Mouse (Mus musculus) thymus, postnatal 4 days (tissue): Measurements from ENCODE around the gene Pank1.
A peak's percentile ranks its signal among the peaks of the same experiment; 100 is the strongest.

Experiments used
- DNase-seq: peaks from one replicate; pipeline ENCODE4 v3.0.0; 2021

Gene Pank1

DNA sequence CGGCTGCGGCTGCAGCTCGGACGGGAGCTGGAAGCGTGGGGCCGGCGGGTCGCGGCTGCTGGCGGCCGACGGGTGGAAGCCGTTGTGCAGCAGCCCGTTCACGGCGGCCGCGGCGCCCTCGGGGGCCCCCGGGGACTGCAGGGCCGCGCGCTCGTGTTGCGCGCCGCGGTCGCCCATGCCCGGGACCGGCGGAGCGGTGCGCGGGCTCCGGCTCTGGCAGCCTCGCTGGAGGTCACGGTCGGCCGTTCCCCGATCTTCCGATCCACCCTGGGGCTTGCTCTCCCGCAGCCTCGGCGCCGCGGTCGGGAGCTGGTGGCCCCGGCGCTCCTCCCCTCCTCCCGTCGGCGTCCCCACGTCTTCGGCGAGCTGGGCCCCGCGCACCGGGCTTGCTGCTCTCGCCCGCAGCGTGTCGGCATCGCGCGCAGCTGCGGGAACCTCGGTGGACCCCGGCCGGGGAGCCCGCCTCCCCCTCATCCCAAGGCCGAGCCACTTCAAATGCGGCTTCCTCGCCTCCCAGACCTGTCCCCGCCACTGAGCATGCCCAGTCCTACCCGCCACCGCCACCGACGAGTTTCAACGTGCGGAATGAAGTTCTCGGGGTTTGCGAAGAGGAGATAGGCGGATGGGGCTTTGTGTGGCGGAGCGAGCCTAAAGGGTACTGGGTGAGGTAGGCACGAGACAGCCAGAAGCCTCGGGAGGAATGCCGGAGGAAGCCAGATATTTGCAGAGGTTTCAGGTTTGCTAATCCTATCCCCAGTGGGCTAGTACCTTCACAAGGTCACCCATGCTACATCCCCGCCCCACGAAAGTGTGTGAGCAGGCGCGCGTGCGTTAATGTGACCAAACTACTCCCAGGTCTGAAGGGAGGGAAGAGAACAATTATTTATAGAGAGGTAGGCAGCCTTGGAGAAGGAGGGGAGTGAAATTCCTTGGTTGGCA, at the start of gene Pank1:
Gene Pank1, minus strand, starts transcription at position 853 of the 939 bp plus-strand sequence.
- peak; percentile 76 for DNase-seq

DNA sequence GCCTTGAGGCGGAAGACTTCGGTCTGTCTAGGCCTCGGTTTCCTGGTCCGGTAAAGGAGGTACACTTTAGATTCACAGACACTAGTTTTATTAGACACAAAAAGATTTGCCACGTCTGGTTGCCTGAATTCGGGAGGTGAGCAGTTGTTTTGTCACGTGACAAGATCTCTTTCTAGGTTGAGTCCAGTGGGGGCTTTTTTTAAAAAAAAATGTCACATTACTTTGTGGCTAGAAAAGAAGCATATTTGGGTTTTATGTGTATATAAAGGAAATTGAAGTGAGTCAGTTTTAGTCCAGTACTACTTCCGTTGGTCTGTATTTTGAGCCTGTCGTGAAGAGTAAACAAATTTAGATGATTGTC, 43.3 kb upstream of the Pank1 start:
- DNase-seq: no peak

DNA sequence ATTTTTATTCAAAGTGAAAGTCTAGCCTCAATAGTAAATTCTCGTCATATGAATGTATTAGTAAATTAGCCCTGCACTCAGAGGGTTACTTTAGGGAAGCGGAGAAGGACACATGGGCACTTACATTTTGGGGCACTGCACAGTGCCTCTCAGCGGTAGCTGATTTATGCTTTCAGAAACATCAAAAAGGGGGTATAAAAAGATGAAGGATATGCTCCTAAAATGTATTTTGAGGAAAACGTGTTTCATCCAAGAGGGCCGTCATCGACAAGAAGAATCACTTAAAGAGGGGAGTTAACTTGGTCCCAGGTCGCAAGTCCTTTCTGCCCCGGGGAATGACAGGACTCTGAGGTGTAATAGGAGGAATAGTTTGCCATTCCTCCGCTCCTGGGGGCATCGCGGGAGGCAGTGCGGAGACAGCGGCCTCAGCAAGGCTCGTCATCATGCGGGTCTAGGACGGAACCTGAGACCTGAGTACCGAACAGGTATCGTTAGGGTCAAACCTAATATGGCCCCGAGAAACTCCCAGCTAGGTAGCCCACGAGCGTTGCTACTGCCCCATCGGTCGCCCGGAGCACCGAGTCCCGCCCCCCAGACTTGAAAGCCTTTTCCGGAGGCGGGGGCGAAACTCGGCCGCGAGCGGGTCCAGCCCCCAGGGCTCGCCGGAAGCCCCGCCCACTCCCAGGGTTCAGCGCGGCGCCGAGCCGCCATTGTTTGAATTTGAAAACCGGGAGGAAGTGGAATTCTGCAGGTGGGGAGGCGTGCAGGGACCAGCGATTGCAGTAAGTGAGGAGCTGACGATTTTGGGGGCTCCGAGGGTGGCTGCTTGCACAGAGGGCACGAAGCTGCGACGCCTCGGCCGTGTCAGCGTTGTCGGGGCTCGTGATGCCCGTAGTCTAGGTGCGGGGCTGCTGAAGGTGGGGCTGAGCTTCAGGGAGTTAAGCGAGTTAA, 42.7 kb upstream of the Pank1 start, which contains the start of gene Kif20b:
Gene Kif20b, plus strand, starts transcription at position 710 of the 951 bp plus-strand sequence.
- peak; percentile 97 for DNase-seq

DNA sequence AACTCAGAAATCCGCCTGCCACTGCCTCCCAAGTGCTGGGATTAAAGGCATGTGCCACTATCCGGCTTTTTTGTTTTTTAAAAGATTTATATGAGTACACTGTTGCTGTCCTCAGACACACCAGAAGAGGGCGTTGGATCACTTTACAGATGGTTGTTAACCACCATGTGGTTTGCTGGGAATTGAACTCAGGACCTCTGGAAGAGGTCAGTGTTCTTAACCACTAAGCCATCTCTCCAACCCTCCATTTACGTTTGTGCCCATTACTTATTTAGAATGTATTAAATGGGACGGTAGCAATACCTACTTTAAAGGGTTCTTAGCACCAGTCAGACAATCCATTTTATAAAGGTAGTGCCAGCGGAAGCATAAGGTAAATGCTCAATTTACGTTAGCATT, 42.0 kb upstream of the Pank1 start:
- peak; percentile 33 for DNase-seq

DNA sequence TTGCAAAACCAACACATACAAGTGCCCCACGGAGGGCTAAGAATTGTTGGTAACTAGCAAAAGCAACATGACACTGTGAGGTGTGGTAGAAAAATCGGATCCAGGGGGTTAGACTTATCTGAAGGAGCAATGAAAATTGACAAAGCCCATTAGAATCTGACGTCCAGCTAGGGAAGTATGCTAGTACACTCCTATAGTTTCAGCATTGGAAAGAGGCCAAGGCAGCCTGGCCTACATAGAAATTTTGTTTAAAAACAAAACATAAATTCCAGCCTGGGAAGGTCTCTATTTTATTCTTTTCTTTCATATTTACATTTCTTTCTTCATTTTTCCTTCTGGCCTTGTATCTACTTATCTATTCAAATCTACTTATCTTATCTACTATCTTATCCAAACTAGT, 41.3 kb upstream of the Pank1 start:
- no peak for DNase-seq

DNA sequence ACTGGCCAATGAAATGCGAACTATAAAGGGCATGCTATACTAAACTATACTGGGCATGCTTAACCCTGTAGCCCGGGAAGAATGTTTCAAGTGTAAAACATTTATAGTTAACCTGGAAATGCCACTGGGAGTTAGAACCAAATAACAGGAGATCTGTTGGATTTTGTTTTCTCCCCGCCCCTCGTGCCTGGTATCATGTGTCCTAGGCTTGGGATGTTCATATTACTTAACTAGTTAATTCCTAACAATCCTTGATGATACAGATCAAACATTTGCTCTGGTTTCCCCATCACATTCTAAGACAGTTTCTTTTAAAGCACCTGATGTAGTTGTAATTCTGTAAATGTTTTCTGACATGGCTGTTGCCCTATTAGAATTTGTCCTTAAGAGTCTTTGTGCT, 40.8 kb upstream of the Pank1 start:
- no peak for DNase-seq

DNA sequence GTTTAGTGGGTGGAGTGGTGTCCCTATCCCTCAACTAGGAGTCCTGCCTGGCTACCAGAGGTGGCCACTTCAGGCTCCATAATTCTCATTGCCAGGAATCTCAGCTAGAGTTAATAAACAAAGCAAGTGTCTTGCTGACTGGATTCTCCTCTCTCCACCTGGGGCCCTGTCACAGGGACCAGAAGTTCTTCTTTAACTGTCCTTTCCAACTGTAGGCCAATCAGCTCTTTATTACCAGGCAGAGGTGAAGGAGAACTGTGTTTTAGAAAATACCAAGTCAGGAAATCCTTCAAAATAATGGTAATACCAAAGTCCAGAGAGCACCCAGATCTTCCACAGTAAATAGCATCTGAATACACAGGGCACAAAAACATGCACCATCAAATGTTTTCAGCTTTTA, 33.1 kb upstream of the Pank1 start:
- DNase-seq: no peak

DNA sequence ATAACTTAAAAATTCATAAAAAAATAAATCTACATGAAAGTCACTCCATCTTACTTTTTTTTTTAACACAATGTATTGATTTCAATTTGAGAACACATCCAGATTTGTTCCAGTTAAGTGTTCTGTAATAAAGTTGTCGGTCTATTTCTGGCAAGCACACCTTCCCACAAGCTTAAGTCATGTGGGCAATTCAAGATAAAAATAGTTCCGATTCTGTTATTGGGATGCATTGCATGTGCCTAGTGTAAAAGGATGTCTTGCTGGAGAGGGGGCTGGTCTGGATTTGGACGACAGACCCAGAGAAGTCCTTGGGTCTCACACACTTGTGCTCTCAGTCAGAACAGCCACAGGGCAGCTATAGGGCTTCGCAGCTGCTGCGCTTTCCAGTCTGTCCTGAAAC, 27.5 kb upstream of the Pank1 start:
- no peak for DNase-seq

DNA sequence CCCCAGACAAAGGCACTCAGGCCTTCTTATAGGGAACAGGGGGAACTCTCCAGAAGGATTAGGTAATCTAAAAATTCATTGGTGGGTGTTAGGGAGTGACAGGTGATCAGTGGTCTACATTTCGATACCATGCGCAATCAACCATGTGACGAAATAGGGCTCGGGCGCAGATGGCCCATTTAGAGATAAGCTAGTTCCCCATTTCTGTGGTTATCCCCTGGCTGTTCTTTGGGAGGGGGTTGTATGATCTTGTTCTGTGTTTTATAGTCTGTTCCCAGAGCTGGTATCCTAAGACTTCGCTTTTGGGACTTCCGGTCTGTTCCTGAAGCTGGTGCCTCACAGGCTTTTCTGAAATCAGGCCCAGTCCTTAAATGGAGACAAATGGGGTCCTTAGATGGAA, 26.2 kb upstream of the Pank1 start:
- DNase-seq: no peak

DNA sequence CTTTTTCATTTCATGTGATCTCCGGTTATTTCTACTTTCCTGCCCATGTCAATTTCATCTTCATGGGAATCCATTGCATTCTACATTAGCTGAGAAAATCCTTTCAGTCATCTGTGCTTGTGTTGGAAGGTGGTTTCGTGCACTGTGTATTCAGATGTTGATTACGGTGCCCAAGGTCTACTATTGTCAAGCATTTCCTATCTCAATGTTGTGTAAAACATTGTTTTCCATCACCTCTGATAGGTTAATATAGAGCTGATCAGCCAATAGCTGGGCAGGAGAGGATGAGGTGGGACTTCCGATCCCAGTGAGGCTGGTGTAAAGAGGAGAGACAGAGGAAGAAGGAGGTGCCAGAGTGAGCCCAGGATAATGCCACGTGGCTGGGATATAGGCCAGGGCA, 24.8 kb upstream of the Pank1 start:
- no peak for DNase-seq

DNA sequence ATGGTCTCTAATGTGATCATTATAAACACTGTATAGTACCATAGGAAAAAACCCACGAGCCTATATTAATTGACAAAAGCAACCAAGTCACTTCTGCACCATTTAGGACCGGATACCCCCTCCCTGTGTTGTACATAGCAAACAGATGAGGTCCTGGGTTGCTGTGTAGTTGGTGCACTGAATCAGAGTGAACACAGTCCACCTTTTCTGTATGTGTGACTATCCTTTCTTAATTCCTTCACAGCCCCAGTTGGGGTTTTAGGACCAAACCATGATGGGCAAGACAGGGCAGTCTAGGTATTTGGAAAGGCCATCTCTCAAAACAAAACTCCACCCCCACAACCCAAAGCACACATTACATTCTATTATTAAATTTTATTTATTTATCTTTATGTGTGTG, 22.5 kb upstream of the Pank1 start:
- DNase-seq: no peak

DNA sequence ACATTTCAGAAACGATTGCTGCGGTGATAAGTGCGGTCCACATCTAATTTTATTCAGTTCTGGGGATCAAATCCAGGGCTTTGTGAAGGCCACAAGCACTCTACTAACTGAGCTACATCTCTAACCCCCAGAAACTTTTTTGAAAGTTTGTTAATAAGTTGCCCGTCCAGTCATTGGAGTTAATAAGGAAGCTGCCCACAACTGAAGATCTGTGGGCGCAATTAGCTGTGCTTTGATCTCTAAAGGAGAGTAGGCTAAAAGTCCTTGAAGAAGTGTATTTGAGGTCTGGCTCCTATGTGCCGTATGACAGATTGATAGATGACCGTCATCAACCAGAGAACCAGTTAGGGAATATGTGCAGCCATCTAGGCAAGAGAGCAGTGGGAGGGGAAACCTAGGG, 22.0 kb upstream of the Pank1 start:
- DNase-seq: no peak

DNA sequence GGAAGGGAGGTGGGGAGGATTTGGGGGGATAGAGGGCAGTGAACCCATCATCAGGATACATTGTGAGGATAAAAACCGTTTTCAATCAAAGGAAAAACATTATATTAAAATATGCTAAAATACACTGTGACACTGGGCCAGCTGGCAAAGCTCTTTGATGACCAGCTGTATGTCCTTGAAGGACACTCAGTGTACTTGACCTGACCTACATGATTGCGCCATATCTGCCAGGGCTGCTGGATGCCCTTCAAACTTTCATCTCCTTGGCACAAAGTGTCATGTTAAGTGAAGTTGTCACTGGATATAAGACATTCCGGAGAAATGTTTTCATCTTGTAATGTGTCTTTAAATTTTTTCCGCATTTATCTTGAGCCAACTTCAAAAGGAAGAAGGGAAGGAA, 19.7 kb upstream of the Pank1 start:
- DNase-seq: no peak

DNA sequence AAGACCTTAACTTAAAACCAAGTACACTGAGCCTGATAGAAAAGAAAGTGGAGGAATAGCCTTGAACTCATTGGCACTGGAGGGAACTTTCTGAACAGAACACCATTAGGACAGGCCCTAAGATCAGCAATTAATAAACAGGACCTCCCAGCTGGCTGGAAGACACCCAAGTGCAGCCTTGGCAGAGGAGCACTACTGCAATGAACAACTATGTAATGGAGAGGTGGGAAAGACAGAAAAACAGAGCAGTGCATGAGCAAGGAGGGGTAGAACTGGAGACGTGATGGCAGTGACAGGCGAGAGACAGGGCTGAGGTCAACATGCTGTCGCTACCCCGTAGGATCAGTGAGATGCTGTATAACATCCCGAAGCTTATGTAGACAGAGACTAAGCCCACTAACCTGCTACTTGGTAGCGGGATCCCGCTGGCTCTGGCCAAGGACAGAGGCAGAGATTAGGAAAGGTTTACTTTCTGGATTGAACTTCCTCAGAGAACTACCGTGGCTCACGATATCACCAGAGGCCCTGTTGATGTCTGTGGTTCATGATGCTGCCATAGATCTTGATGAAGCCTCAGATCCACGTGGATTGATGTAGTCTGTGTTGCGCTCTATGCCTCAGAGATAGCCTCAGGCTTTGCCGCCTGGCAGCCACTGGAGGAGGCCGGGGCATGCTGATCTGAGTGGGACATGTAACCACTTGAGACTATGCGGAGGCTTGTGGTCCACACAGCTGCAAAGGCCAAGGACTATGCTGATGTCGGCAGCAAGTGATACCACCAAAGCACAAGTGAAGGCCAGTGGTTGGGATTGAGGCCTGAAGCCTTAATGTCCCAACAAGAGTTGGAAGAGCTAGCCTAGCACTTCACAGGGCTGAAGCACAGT, 18.1 kb upstream of the Pank1 start:
- DNase-seq: no peak

DNA sequence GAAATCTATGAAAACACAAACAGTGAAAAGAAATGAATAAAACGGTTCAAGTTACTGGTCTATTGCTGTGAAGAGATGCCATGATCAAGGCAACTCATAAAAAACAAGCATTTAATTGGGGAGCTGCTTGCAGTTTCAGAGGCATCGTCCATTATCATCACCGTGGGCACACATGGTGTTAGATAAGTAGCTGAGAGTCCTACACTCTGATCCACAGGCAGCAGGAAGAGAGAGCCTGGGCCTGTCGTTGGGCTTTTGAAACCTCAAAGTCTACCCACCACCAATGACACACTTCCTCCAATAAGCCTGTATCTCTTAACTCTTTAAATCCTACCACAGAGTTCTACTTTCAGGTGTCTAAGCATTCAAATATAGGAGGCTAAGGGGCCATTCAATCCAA, 15.8 kb upstream of the Pank1 start:
- DNase-seq: no peak

DNA sequence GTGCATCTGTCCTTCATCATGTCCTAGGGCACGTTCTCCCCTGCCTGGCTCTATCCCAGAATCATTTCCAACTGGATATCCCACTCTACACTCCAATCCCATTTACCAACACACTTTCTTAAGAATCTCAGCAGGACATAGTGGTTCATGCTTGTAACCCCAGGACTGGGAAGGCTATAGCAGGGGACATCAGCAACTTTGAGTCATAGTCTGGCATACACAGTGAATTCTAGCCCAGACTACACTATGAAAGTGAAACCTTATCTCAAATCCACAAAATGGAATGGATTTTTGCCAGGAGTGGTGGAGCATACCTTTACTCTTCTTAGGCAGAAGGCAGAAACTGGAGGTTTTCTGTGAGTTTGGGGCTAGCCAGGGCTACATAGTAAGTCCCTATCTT, 12.3 kb upstream of the Pank1 start:
- DNase-seq: no peak

DNA sequence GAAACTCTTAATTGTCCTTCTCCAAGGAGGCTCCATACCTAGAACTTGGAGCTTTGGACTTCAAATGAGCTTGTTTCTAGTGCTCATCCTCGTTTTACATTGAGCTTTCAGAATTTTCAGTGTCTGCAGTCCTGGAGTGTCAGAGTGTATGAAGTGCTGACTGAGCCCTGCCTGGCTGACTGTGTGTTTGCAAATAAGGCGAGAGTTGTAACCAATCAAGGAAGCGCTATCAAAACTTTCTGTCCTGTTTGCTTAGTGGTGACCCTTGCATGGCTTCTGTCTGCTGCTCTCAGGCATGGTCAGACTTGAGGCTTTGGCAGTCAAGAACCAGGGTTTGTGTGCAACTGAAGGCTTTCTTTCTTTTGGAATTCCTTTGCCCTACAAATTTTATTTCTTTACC, 11.7 kb upstream of the Pank1 start:
- DNase-seq: no peak

DNA sequence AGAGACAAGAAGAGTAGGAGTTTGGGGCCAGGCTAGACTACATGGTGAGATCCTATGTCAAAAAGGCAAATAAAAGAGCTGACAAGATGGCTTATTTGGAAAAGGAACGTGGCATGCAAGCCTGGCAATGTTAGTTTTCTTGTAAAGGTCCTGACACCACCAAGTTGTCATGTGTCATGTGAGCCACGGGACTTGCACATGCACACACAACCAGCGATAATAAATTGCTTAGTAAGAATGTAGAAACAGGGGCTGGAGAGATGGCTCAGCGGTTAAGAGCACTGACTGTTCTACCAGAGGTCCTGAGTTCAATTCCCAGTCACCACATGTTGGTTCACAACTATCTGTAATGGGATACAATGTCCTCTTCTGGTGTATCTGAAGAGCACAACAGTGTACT, 7.1 kb upstream of the Pank1 start:
- no peak for DNase-seq

DNA sequence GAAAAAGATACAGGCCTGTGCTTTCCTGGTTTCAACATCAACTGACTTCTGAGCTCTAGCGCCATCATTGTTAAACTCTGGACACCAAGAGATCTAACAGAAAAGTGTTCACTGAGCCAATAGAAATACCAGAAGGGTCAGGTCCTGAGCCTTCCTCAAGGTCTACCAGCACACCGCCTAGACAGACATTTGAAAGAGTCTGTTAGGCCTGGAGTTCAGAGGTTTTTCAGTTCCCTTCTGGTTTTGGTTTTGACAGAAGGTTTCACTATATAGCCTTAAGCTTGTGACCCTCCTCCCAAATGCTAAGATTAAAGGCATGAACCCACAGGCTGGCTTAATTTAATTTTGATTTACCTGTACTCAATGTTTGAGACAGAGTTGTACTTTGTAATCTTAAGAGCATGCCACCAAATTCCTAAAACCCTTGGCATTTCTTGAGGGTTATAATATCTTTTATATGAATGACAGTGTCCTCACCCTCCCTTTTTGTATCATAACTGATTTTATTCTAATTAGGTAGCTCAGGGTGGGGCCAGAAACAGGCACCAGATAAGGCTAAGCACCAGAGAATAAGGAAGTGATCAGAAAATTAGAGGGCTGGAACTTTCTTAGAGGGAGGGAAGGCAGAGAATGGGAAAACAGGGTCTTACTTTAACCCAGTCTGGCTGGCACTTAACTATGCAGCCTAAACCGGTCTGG, 4.4 kb upstream of the Pank1 start:
- no peak for DNase-seq

DNA sequence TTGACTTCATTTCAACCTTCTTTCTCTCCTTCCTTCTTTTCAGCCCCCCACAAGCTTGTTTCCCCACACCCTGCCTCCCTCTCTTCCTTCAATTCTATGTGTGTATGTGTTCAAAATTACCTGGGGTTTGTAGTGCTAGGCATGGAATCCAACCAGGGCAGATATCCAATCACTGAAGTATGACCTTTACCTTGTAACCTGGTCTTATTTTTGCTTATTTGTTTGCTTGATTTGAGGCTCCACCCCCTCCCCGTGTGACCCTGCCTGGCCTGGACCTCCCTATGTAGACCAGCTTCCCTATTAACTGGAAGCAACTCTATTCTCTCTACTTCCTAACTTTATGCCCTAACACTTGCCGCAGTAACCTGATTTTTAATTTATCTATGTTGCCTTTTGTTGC, 3.2 kb upstream of the Pank1 start:
- no peak for DNase-seq

DNA sequence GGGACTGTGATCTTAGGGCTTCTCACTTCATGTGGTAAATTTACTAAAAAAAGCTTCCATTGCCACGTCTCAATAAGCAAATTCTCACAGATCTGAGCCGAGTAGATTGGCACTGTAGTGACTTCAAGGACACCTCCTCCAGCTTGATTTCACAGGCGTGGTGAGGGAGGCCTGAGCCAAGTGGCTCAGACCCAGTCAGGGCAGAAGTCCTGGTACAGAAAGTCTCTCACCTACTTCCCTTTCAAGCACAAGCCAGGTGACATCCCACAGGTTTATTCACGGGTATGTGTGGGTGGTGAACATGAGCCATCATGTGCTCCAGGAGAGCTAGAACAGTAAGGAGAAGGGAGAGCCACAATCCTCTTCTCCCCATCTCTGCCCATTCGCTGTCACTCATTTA, 1.9 kb upstream of the Pank1 start:
- DNase-seq: no peak

DNA sequence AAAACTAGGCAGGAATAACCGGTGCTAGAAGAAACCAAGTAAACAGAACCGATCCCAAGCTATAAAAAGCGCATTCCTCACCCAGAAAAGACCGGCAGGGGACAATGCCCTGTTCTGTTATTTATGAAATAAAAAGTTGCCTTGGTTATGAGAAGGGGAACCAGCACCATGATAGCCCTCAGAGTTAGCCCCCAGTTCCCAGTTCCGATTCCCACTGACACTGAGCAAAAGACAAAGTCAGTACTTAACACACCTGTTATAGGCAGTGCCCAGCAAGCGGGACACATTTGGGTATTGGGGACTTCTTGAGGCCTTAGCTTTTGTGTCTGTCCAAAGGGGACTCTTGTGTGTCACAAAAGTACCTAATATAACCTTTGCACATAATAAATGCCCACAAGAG, 369 bp upstream of the Pank1 start:
- no peak for DNase-seq
